Mouse (Mus musculus) myocyte (in vitro differentiated cells): ENCODE measurements around the gene Gm4881. TPM values are rescaled to one million over a fixed set of nuclear protein-coding genes. Genes with fewer than 3 reads are reported as not detected.

Experiments used
- H3K27me3 ChIP-seq: one replicate; pipeline ENCODE4 v1.6.1; 2011; ENCODE audit not compliant: control insufficient read depth, insufficient read depth, insufficient read length
- H3K36me3 ChIP-seq: one replicate; pipeline ENCODE4 v1.6.1; 2011; ENCODE audit not compliant: control insufficient read depth, insufficient read depth
- H3K4me2 ChIP-seq: one replicate; pipeline ENCODE4 v1.6.1; 2011; ENCODE audit warnings: low read depth, control low read depth
- H3K4me3 ChIP-seq: one replicate; pipeline ENCODE4 v1.5.1; 2011; ENCODE audit warnings: mild to moderate bottlenecking, control low read depth, moderate library complexity
- H3K79me2 ChIP-seq: one replicate; pipeline ENCODE4 v1.6.1; 2011; ENCODE audit not compliant: control insufficient read depth, insufficient read depth
- H3ac ChIP-seq: one replicate; pipeline ENCODE4 v1.6.1; 2011; ENCODE audit not compliant: control insufficient read depth, insufficient read length
- CEBPB ChIP-seq: IDR thresholded peaks from 2 replicates; pipeline ENCODE4 v1.6.1; 2011; ENCODE audit warnings: mild to moderate bottlenecking, moderate library complexity; ENCODE audit not compliant: poor library complexity, insufficient read depth, severe bottlenecking
- E2F4 ChIP-seq: IDR thresholded peaks from one replicate; pipeline ENCODE4 v1.6.1; 2011; ENCODE audit warnings: mild to moderate bottlenecking, control low read depth, moderate library complexity; ENCODE audit not compliant: insufficient read depth
- MAX ChIP-seq: IDR thresholded peaks from one replicate; pipeline ENCODE4 v1.6.1; 2011; ENCODE audit warnings: low read depth, mild to moderate bottlenecking, control low read depth
- MYOD1 ChIP-seq, 3 experiments: IDR thresholded peaks; one replicate each; pipeline ENCODE4 v1.6.1; 2011; ENCODE audit warnings: control low read depth in 2 of 3, low read depth in 2 of 3, mild to moderate bottlenecking in 2 of 3, moderate library complexity in 1 of 3; ENCODE audit not compliant: insufficient read length in 2 of 3, control insufficient read depth in 1 of 3
- MYOG ChIP-seq, 3 experiments: IDR thresholded peaks; one replicate each; pipeline ENCODE4 v1.6.1; 2011; ENCODE audit warnings: control low read depth in 2 of 3, low read depth in 2 of 3, mild to moderate bottlenecking in 2 of 3; ENCODE audit not compliant: insufficient read length in 2 of 3, control insufficient read depth in 1 of 3, insufficient read depth in 1 of 3
- POLR2A ChIP-seq: IDR thresholded peaks from one replicate; pipeline ENCODE4 v1.6.1; 2011; ENCODE audit warnings: low read depth, mild to moderate bottlenecking, control low read depth, moderate library complexity; ENCODE audit not compliant: insufficient read length
- POLR2AphosphoS2 ChIP-seq: IDR thresholded peaks from one replicate; pipeline ENCODE4 v1.6.1; 2011; ENCODE audit warnings: low read depth, control low read depth; ENCODE audit not compliant: insufficient read length
- REST ChIP-seq: IDR thresholded peaks from one replicate; pipeline ENCODE4 v1.6.1; 2011; ENCODE audit warnings: mild to moderate bottlenecking, control low read depth, moderate library complexity; ENCODE audit not compliant: insufficient read depth, insufficient read length
- SRF ChIP-seq: IDR thresholded peaks from one replicate; pipeline ENCODE4 v1.6.1; 2011; ENCODE audit warnings: low read depth; ENCODE audit not compliant: control insufficient read depth, insufficient read length
- TCF12 ChIP-seq: IDR thresholded peaks from one replicate; pipeline ENCODE4 v1.6.1; 2011; ENCODE audit warnings: mild to moderate bottlenecking, control low read depth; ENCODE audit not compliant: poor library complexity, insufficient read depth, severe bottlenecking
- TCF3 ChIP-seq: IDR thresholded peaks from one replicate; pipeline ENCODE4 v1.6.1; 2011; ENCODE audit warnings: low read depth, control low read depth; ENCODE audit not compliant: insufficient read length
- USF1 ChIP-seq: IDR thresholded peaks from one replicate; pipeline ENCODE4 v1.6.1; 2011; ENCODE audit warnings: low read depth, mild to moderate bottlenecking, control low read depth, moderate library complexity
- polyA plus RNA-seq: library from polyadenylated mRNA; unstranded; fragments of >200 nt; fragmentation: generic; extraction: Trizol; gene quantifications from one replicate; pipeline ENCODE4 v1.2.1, GENCODE M21; 2012; ENCODE audit warnings: missing spikeins

Gm4881 gene
- polyA plus RNA-seq, 1 experiment = not detected

DNA sequence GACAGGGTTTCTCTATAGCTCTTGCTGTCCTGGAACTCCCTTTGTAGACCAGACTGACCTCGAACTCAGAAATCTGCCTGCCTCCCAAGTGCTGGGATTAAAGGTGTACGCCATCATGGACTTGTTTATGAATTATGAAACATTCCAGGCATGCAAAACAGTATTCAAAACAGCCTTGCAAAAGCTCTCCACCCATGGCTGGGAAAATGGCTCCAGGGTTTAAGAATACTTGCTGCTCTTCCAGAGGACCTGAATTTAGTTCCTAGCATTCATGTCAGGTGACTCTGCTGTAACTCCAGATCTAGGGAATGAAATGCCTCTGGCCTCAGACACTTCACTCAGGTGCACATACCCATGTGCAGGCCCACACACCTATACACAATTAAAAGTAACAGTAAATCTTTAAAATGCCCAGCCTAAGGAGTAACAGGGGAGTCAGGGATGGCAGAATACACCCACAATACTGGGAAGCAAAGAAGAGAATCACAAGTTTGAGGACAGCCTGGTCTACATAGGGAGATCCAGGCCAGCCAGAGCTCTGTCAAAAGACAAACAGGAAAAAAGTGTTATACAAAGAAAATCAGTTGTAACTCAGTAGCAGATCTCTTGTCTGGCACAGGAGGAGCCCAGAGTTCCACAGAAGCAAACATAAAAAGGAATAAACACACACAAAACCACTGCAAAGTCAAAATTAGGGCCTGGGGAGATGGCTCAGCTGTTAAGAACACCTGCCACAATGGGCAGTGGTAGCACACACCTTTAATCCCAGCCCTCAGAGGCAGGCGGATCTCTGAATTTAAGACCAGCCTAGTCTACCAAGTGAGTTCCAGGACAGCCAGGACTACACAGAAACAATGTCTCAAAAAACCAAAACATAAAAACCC lies 52.8 kb downstream of the Gm4881 start:
- H3K79me2 ChIP-seq = peaks cover 15% of the 10 kb centered on the region
- H3K27me3 ChIP-seq = no peaks in the 10 kb centered on the region
- H3K4me2 ChIP-seq = no peak overlapping the region
- H3K36me3 ChIP-seq = peaks cover 35% of the 10 kb centered on the region
- TF ChIP-seq POLR2AphosphoS2 (peak; percentile 51), MYOG (IDR thresholded peaks at IDR 0.05; ENCODE audit: control insufficient read depth in 1 of 3, insufficient read depth in 1 of 3, insufficient read length in 2 of 3, low read depth in 2 of 3) (no peak)
- no peak overlapping the region for H3K4me3 ChIP-seq
- no peak overlapping the region for H3ac ChIP-seq

DNA sequence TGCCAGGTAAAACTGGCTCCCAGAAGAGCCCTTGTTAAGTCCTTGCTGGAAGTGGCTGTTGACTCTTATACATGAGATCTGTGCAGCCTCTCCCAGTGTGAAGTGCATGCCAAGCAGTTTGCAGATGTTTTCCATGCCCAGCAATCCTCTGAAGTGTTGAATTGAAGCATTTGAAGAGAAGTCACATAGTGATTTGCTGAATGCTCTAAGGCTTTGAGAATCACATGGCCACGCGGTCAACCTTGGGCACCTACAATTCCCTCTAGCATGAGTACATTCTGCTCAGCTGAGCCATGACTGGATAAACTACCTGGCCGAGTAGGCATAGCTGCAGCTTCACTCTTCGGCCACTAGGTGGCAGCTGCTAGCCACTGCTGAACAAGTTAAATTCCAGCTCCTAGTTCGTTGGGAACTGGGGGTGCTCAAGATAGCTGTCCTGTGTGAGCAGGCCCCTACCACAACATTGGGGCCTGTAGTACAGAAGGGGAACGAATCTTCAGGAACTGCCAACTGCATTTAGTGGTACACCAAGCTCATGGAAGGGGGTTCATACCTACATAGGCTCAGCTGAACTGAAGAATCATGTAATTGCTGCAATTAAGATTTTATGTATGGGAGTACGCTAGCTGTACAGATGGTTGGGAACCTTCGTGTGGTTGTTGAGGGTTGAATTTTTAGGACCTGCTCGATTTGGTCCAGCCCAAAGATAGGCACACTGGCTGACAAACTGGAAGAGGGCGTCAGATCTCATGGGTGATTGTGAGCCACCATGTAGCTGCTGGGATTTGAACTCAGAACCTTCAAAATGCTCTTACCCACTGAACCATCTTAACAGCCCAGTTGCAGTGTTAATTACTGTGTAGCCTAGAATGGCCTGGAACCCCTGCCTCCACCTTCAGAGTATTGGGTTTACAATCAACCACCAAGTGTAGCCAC lies 53.7 kb downstream of the Gm4881 start:
- no peak overlapping the region for H3ac ChIP-seq
- H3K4me3 ChIP-seq = no peak overlapping the region
- no peaks in the 10 kb centered on the region for H3K27me3 ChIP-seq
- peaks cover 44% of the 10 kb centered on the region for H3K36me3 ChIP-seq
- H3K4me2 ChIP-seq = no peak overlapping the region
- H3K79me2 ChIP-seq = peaks cover 24% of the 10 kb centered on the region
- no peak for TF ChIP-seq REST
- peak; percentile 90 for TF ChIP-seq POLR2AphosphoS2
- TF ChIP-seq POLR2A = peak; percentile 42
- no peak for TF ChIP-seq TCF12
- no peak for TF ChIP-seq SRF

DNA sequence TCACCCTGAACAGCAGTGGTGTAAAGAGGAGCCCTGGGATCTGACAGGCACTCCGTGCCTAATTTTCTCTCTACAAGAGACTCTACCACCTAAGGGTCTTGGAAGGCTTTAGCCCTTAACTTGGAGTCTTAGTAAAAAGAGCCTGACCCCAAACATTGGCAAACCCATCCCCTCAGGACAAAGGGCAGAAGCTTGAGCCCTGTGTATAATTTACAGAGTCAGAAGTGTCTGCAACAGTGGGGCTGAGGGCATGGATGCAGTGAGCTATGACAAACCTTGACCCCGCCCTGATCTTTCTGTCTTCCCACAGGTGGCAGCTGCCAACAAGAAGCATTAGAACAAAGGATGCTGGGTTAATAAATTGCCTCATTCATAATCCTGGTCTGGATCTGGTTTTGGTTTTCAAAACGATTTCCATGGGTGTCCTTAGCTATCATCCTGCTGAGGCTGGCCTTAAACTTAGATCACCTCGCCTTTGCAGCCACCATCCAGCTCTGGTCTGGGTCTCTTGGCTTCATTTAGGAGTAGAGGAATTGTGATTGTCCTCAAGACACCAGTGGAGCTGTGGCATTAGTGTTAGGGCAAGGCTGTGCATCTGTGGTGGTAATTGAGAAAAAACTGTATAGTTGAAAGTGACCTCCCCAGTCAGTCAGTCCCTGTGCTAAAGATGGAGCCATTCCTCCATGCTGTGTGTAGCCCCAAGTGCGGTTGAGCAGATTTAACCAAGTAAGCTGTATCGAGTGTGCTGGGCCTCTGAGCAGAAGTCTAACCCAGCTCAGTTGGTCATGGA lies 54.7 kb downstream of the Gm4881 start:
- TF ChIP-seq MYOG (IDR thresholded peaks at IDR 0.05; ENCODE audit: control insufficient read depth in 1 of 3, insufficient read depth in 1 of 3, insufficient read length in 2 of 3, low read depth in 2 of 3) (no peak), POLR2A (no peak), USF1 (no peak), E2F4 (no peak), MAX (no peak), CEBPB (no peak), MYOD1 (IDR thresholded peaks at IDR 0.05; ENCODE audit: control insufficient read depth in 1 of 3, insufficient read length in 2 of 3, low read depth in 2 of 3) (no peak), TCF12 (no peak), REST (no peak), TCF3 (no peak), POLR2AphosphoS2 (no peak), SRF (no peak)
- no peak overlapping the region for H3K4me3 ChIP-seq
- no peak overlapping the region for H3ac ChIP-seq
- peaks cover 48% of the 10 kb centered on the region for H3K36me3 ChIP-seq
- no peak overlapping the region for H3K4me2 ChIP-seq
- peaks cover 33% of the 10 kb centered on the region for H3K79me2 ChIP-seq
- H3K27me3 ChIP-seq = no peaks in the 10 kb centered on the region

DNA sequence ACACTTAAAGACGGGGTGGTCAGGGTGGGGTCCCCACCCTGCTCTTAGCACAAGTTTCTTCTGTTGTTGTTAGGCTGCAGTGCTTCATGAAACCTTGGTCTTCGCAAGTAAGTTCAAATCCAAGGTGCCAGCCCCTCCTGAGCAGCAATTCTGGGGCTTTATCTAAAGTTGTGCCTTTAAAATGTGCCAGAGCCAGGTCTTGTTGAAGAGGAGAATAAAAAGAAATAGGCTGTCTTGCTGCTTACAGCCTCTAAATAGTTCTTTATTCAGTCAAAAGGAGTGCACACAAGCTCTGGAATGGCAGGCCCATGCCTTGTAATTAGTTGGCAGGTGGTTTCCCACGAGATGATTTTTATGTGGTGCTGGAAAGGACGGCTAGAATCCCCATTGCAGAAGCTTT lies 57.2 kb downstream of the Gm4881 start:
- Histone ChIP-seq H3K4me2 (peak overlapping the region; percentile 99), H3ac (no peak overlapping the region), H3K79me2 (peaks cover 33% of the 10 kb centered on the region), H3K4me3 (peak overlapping the region; percentile 88), H3K27me3 (no peaks in the 10 kb centered on the region), H3K36me3 (peaks cover 48% of the 10 kb centered on the region)
- TF ChIP-seq MYOG (IDR thresholded peaks at IDR 0.05; ENCODE audit: control insufficient read depth in 1 of 3, insufficient read depth in 1 of 3, insufficient read length in 2 of 3, low read depth in 2 of 3) (no peak), TCF3 (no peak), SRF (no peak), MAX (no peak), POLR2AphosphoS2 (no peak), E2F4 (no peak), REST (no peak), USF1 (no peak), POLR2A (no peak), CEBPB (no peak), TCF12 (no peak), MYOD1 (IDR thresholded peaks at IDR 0.05; ENCODE audit: control insufficient read depth in 1 of 3, insufficient read length in 2 of 3, low read depth in 2 of 3) (no peak)
